ENCODE assay signal across 10 mouse cellular contexts in the genomic region with DNA sequence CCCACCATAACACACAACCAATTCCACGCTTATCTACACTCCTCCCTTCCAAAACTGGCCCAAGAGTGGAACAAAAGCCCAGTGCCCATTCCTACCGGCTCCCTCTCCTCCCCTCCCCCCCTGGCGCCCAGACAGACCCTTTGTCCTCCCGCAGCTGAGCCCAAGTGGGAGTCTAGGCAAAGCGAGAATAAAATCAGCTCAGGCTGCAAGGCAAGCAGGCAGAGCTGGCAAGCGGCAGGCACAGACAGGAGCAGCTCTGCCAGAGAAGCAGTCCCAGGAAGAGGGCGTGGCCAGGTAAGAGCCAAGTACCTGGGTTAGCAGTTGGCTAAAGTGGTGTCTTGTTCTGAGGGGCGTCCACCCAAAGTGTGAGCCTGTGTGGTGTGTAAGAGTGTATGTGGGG. TPM values are rescaled to one million over a fixed set of nuclear protein-coding genes. Genes with fewer than 3 reads are reported as not detected.
DNase-seq lines count a peak whose midpoint lies in the region; ATAC-seq and TF ChIP-seq lines count a peak whose summit lies in the region.
"Had no signal": no experiment of that assay in that cellular context is flagged by ENCODE, and none has a peak within 500 bp of the region (broad histone marks: within the 10 kb centered on the region; RNA-seq: fewer than 3 reads in every experiment).

A gene (plus strand): TSS at position 194 of the 400 bp plus-strand sequence.

- H3K36me3 ChIP-seq in lung, embryonic 15.5 days = no peaks in the 10 kb centered on the region; the same call in 1 of the 2 replicates
- no peaks in the 10 kb centered on the region for H3K36me3 ChIP-seq in intestine, embryonic 16.5 days (ENCODE audit: control insufficient read depth, insufficient read depth, low read length)
- no peaks in the 10 kb centered on the region for H3K36me3 ChIP-seq in liver, postnatal 0 days (replicated peaks; ENCODE audit: insufficient read depth, low read length)

- H3K9me3 ChIP-seq in lung, embryonic 15.5 days = no peaks in the 10 kb centered on the region
- peaks cover 4% of the 10 kb centered on the region; the same call in 1 of the 2 replicates for H3K9me3 ChIP-seq in intestine, embryonic 16.5 days (ENCODE audit: control insufficient read depth, low read length)
- H3K9me3 ChIP-seq in liver, postnatal 0 days (ENCODE audit: low read length) = no peaks in the 10 kb centered on the region

- TF ChIP-seq CTCF in liver, postnatal 0 days (IDR thresholded peaks at IDR 0.05; ENCODE audit: low read depth) = no peak

- H3K4me1 ChIP-seq in lung, embryonic 15.5 days = peaks cover 52% of the 10 kb centered on the region
- peaks cover 11% of the 10 kb centered on the region; the same call in 1 of the 2 replicates for H3K4me1 ChIP-seq in intestine, embryonic 16.5 days (ENCODE audit: control insufficient read depth, insufficient read depth, low read length)
- peaks cover 18% of the 10 kb centered on the region for H3K4me1 ChIP-seq in liver, postnatal 0 days (ENCODE audit: insufficient read depth)

- peak within 1 kb of the TSS; percentile 14; the same call in 1 of the 2 replicates for H3K27ac ChIP-seq in lung, embryonic 15.5 days
- no peak within 1 kb of the TSS for H3K27ac ChIP-seq in intestine, embryonic 16.5 days (ENCODE audit: low read length)
- H3K27ac ChIP-seq in liver, postnatal 0 days (ENCODE audit: low read depth) = no peak within 1 kb of the TSS

- ATAC-seq in lung, embryonic 15.5 days (ENCODE audit: borderline replicate concordance, extremely low read depth, low FRiP score, low TSS enrichment) = no peak
- ATAC-seq in intestine, embryonic 16.5 days = no peak
- no peak for ATAC-seq in liver, postnatal 0 days

- no peak for TF ChIP-seq EP300 in liver, postnatal 0 days (IDR thresholded peaks at IDR 0.05; ENCODE audit: low read depth)

- no peak within 1 kb of the TSS for H3K4me3 ChIP-seq in lung, embryonic 15.5 days
- H3K4me3 ChIP-seq in intestine, embryonic 16.5 days (ENCODE audit: low read length) = no peak within 1 kb of the TSS
- no peak within 1 kb of the TSS for H3K4me3 ChIP-seq in liver, postnatal 0 days (ENCODE audit: low read depth, low read length)
- H3K4me3 ChIP-seq: erythroblast, embryonic 14.5 days had no signal

- 0 out of 2 replicates have a peak within 1 kb of the TSS, but pooled peaks have one; percentile 25 for H3K4me2 ChIP-seq in lung, embryonic 15.5 days
- 0 out of 2 replicates have a peak within 1 kb of the TSS, but pooled peaks have one; percentile 10 for H3K4me2 ChIP-seq in intestine, embryonic 16.5 days (ENCODE audit: low read depth, low read length)
- H3K4me2 ChIP-seq in liver, postnatal 0 days (ENCODE audit: low read depth, low read length) = no peak within 1 kb of the TSS

- WGBS in lung, embryonic 15.5 days = 27% methylated on average over 8 of the region's 8 CpGs
- WGBS in intestine, embryonic 16.5 days = 31% methylated on average over 8 of the region's 8 CpGs
- 49% methylated on average over 8 of the region's 8 CpGs for WGBS in liver, postnatal 0 days (ENCODE audit: insufficient replicate concordance)

- H3K9ac ChIP-seq in lung, embryonic 15.5 days = no peak within 1 kb of the TSS
- peak within 1 kb of the TSS; percentile 30; the same call in 1 of the 2 replicates for H3K9ac ChIP-seq in intestine, embryonic 16.5 days (ENCODE audit: low read depth, low read length)
- no peak within 1 kb of the TSS for H3K9ac ChIP-seq in liver, postnatal 0 days (replicated peaks)

- DNase-seq in cerebellum, postnatal 25 days = peak; percentile 47 to 66
- no peak for DNase-seq in cerebellum, adult 11-12 months
- no peak for DNase-seq in lung, postnatal 14 days
- peak; percentile 51 for DNase-seq in neural tube, embryonic 10.5 days (ENCODE audit: extremely low spot score, low spot score)
- no peak for DNase-seq in liver, postnatal 0 days
- no peak for DNase-seq in thymus, postnatal 14 days
- DNase-seq: right cerebral cortex, postnatal 25 days had no signal

- H3K27me3 ChIP-seq in lung, embryonic 15.5 days = no peaks in the 10 kb centered on the region
- H3K27me3 ChIP-seq in intestine, embryonic 16.5 days (replicated peaks; ENCODE audit: control insufficient read depth, insufficient read depth, low read length) = no peaks in the 10 kb centered on the region
- H3K27me3 ChIP-seq in liver, postnatal 0 days (ENCODE audit: insufficient read depth, low read length) = peaks cover 18% of the 10 kb centered on the region

RNA-seq across cellular contexts. Expression of the gene that starts here (rescaled TPM):
- 0.80 and 0.94 TPM in 2 replicates for polyA plus RNA-seq in lung, embryonic 15.5 days (2015; fragmentation: Nextera tagmentation; extraction: Ambion mirVana)
- polyA plus RNA-seq in intestine, embryonic 16.5 days (2015; fragmentation: Nextera tagmentation; extraction: Ambion mirVana) = 0.15 and 0.17 TPM in 2 replicates
- polyA plus RNA-seq in liver, postnatal 0 days (2015; fragmentation: Nextera tagmentation; extraction: Ambion mirVana) = 0.35 and 0.37 TPM in 2 replicates
- polyA plus RNA-seq: erythroblast, embryonic 14.5 days had no signal

Comparison
In these comparisons a context has a peak if more than half of its experiments do, and no peak if none do; other contexts are left out.
1. DNase-seq: peak in cerebellum, postnatal 25 days (2 of 2) and neural tube, embryonic 10.5 days (single experiment); none in cerebellum, adult 11-12 months (single experiment), lung, postnatal 14 days (single experiment), liver, postnatal 0 days (single experiment) and thymus, postnatal 14 days (single experiment).